Mouse (Mus musculus) lung, adult 2 months (tissue): ENCODE results near the gene Pmel. TPM values are rescaled to one million over a fixed set of nuclear protein-coding genes. Genes with fewer than 3 reads are reported as not detected.
"Not testable (repeated sequence)": the region's sequence is repeated elsewhere in the genome, so short reads cannot be mapped to it uniquely, and the experiment has no call there.

Experiments used
- DNase-seq: peaks from one replicate; pipeline ENCODE4 v3.0.0; 2022
- H3K4me1 ChIP-seq: fragments of 200-500 bp; 2 replicates; pipeline ENCODE4 v1.6.1; 2011; ENCODE audit warnings: low read length; ENCODE audit not compliant: control insufficient read depth, insufficient read depth
- H3K4me3 ChIP-seq: fragments of 200-500 bp; replicated peaks from 2 replicates; pipeline ENCODE3; 2011; ENCODE audit warnings: low read depth, mild to moderate bottlenecking, control low read depth, low read length; ENCODE audit errors: extremely low read depth
- CTCF ChIP-seq: fragments of 200-500 bp; IDR thresholded peaks from 2 replicates; pipeline ENCODE4 v1.5.1; 2011; ENCODE audit warnings: mild to moderate bottlenecking, low read length, control low read depth; ENCODE audit not compliant: insufficient read depth
- POLR2A ChIP-seq: fragments of 200-500 bp; IDR thresholded peaks from 2 replicates; pipeline ENCODE4 v1.6.1; 2011; ENCODE audit warnings: low read depth, mild to moderate bottlenecking, control low read depth, low read length, borderline replicate concordance; ENCODE audit errors: extremely low read depth
- WGBS: fragments of 180-500 bp; shearing (Covaris S2); methylation state at CpG from one replicate; pipeline ENCODE4 v1.1.7; 2018; 5-methylcytosine and 5-hydroxymethylcytosine counted together
- polyA plus RNA-seq: library from polyadenylated mRNA; depleted of rRNA; stranded (reverse); fragments of >200 nt; gene quantifications from 2 replicates; pipeline ENCODE4 v1.2.3, GENCODE M21; 2012

The Pmel gene
- polyA plus RNA-seq, 1 experiment: 0.51 TPM

- H3K4me1 ChIP-seq: peaks cover 8% of the 10 kb centered on the region; the same call in 1 of the 2 replicates
- 93% methylated on average over 5 of the region's 5 CpGs for WGBS
- TF ChIP-seq CTCF (no peak), POLR2A (no peak)
- no peak for DNase-seq
- no peak overlapping the region for H3K4me3 ChIP-seq
These were observed 3.3 kb upstream of the Pmel start for GRCm38 (mm10) chr10:128700712-128701111.

- 76% methylated on average over 6 of the region's 6 CpGs for WGBS
These were observed 1.5 kb upstream of the Pmel start for GRCm38 (mm10) chr10:128702328-128703007.

GRCm38 (mm10) chr10:128704491-128705316 lies 709 bp downstream of the Pmel start, which contains the start of gene Cdk2:
Gene Cdk2 (minus strand): TSS chr10:128705031.
- H3K4me3 ChIP-seq: peak within 1 kb of the TSS; percentile 85
- TF ChIP-seq CTCF (no peak), POLR2A (peak; percentile 88; the same call in 1 of the 2 replicates)
- under 1% methylated on average over 62 of the region's 62 CpGs for WGBS
- H3K4me1 ChIP-seq: peaks cover 8% of the 10 kb centered on the region; the same call in 1 of the 2 replicates
- DNase-seq: peak; percentile 90

More at GRCm38 (mm10) chr10:128702328-128703007, 1.5 kb upstream of the Pmel start:
- DNase-seq: no peak
- TF ChIP-seq CTCF (no peak), POLR2A (no peak)
- H3K4me3 ChIP-seq: no peak overlapping the region
- H3K4me1 ChIP-seq: peaks cover 8% of the 10 kb centered on the region; the same call in 1 of the 2 replicates

- TF ChIP-seq CTCF (no peak), POLR2A (no peak)
- peak overlapping the region; percentile 25 for H3K4me3 ChIP-seq
- H3K4me1 ChIP-seq: peaks cover 8% of the 10 kb centered on the region; the same call in 1 of the 2 replicates
- 13% methylated on average over 11 of the region's 11 CpGs for WGBS
- DNase-seq: no peak
These were observed 1.3 kb downstream of the Pmel start for GRCm38 (mm10) chr10:128705317-128705693.

GRCm38 (mm10) chr10:128711318-128711717 lies 7.3 kb downstream of the Pmel start:
- not testable (repeated sequence) for H3K4me1 ChIP-seq, H3K4me3 ChIP-seq, DNase-seq
- WGBS: 93% methylated on average over 7 of the region's 7 CpGs

GRCm38 (mm10) chr10:128715559-128716537 lies 11.9 kb downstream of the Pmel start:
- TF ChIP-seq POLR2A: no peak
- no peak for TF ChIP-seq CTCF
- WGBS: 72% methylated on average over 19 of the region's 19 CpGs
- Histone ChIP-seq H3K4me1 (no peaks in the 10 kb centered on the region), H3K4me3 (no peak overlapping the region)
- DNase-seq: no peak

- WGBS: 75% methylated on average over 4 of the region's 4 CpGs
- not testable (repeated sequence) for H3K4me3 ChIP-seq, H3K4me1 ChIP-seq, DNase-seq
These were observed 21.5 kb downstream of the Pmel start for GRCm38 (mm10) chr10:128725466-128725865.

- no peak for DNase-seq
- Histone ChIP-seq H3K4me1 (peaks cover 2% of the 10 kb centered on the region), H3K4me3 (no peak overlapping the region)
- WGBS: 84% methylated on average over 5 of the region's 5 CpGs
- no peak for TF ChIP-seq CTCF
- TF ChIP-seq POLR2A: no peak
These were observed 24.1 kb downstream of the Pmel start for GRCm38 (mm10) chr10:128728059-128728458.

GRCm38 (mm10) chr10:128731002-128731433 lies 27.0 kb downstream of the Pmel start:
- Histone ChIP-seq H3K4me1 (peaks cover 2% of the 10 kb centered on the region), H3K4me3 (peak overlapping the region; percentile 40)
- TF ChIP-seq CTCF (peak; percentile 94), POLR2A (no peak)
- peak; percentile 77 for DNase-seq
- WGBS: 21% methylated on average over 10 of the region's 10 CpGs
